Mouse (Mus musculus): ENCODE data around the gene Padi2.

- TF ChIP-seq CTCF (conservative IDR thresholded peaks at IDR 0.05 in 1 of 2, IDR thresholded peaks at IDR 0.05 in 1 of 2; ENCODE audit: low read depth in 2 of 2, low read length in 2 of 2) (no peak), GABPA (IDR thresholded peaks at IDR 0.05; ENCODE audit: insufficient replicate concordance, low read depth, low read length) (no peak), USF1 (IDR thresholded peaks at IDR 0.05; ENCODE audit: low read depth, low read length) (no peak), POLR2A (IDR thresholded peaks at IDR 0.05; ENCODE audit: low read depth, low read length) (no peak), MEF2A (IDR thresholded peaks at IDR 0.05; ENCODE audit: borderline replicate concordance, low read depth, low read length) (no peak), CHD1 (IDR thresholded peaks at IDR 0.05; ENCODE audit: low read depth, low read length) (no peak), ZC3H11A (IDR thresholded peaks at IDR 0.05; ENCODE audit: low read depth, low read length) (no peak), EP300 (IDR thresholded peaks at IDR 0.05; ENCODE audit: low read length) (no peak), HCFC1 (IDR thresholded peaks at IDR 0.05; ENCODE audit: low read depth, low read length) (no peak), MAZ (IDR thresholded peaks at IDR 0.05; ENCODE audit: low read depth, low read length) (no peak), NRF1 (IDR thresholded peaks at IDR 0.05; ENCODE audit: low read depth, low read length) (no peak)
Measured at GRCm38 (mm10) chr4:140974408-140974807, 68.3 kb downstream of the Padi2 start.

Measured in CH12.LX (cell line).